Mouse (Mus musculus): ENCODE measurements around the gene Cdkal1. TPM values are rescaled to one million over a fixed set of nuclear protein-coding genes. Genes with fewer than 3 reads are reported as not detected.
A peak's percentile ranks its signal among the peaks of the same experiment; 100 is the strongest.

The Cdkal1 gene
- polyA plus RNA-seq, 1 experiment, result 4.4 TPM

- Histone ChIP-seq H3K36me3 (ENCODE audit: control insufficient read depth, insufficient read depth, low read length) (no peaks in the 10 kb centered on the region), H3K27me3 (replicated peaks; ENCODE audit: control insufficient read depth, insufficient read depth, low read length) (no peaks in the 10 kb centered on the region), H3K27ac (ENCODE audit: insufficient read depth, low read depth, low read length) (no peak overlapping the region), H3K4me3 (ENCODE audit: insufficient read depth, low read depth, low read length) (no peak overlapping the region), H3K4me1 (ENCODE audit: control insufficient read depth, insufficient read depth, low read length) (no peaks in the 10 kb centered on the region)
- 76% methylated on average over 9 of the region's 9 CpGs for WGBS
- TF ChIP-seq POLR2A (IDR thresholded peaks at IDR 0.05; ENCODE audit: low read depth, low read length) (no peak), CTCF (conservative IDR thresholded peaks at IDR 0.05; ENCODE audit: insufficient read depth, insufficient read length, low read depth, low read length) (no peak)
- DNase-seq, result no peak
Observed at GRCm38 (mm10) chr13:29555160-29555785, 300.2 kb downstream of the Cdkal1 start.

- TF ChIP-seq CTCF (conservative IDR thresholded peaks at IDR 0.05; ENCODE audit: insufficient read depth, insufficient read length, low read depth, low read length) (no peak), POLR2A (IDR thresholded peaks at IDR 0.05; ENCODE audit: low read depth, low read length) (no peak)
- no peaks in the 10 kb centered on the region for H3K36me3 ChIP-seq (ENCODE audit: control insufficient read depth, insufficient read depth, low read length)
- H3K27ac ChIP-seq (ENCODE audit: insufficient read depth, low read depth, low read length), result no peak overlapping the region
- H3K4me1 ChIP-seq (ENCODE audit: control insufficient read depth, insufficient read depth, low read length), result 0 out of 2 replicates have a peak, but pooled peaks cover 6% of the 10 kb centered on the region
- DNase-seq, result no peak
- H3K4me3 ChIP-seq (ENCODE audit: insufficient read depth, low read depth, low read length), result no peak overlapping the region
- no peaks in the 10 kb centered on the region for H3K27me3 ChIP-seq (replicated peaks; ENCODE audit: control insufficient read depth, insufficient read depth, low read length)
Observed at GRCm38 (mm10) chr13:29553792-29554191, 301.7 kb downstream of the Cdkal1 start.

DNA sequence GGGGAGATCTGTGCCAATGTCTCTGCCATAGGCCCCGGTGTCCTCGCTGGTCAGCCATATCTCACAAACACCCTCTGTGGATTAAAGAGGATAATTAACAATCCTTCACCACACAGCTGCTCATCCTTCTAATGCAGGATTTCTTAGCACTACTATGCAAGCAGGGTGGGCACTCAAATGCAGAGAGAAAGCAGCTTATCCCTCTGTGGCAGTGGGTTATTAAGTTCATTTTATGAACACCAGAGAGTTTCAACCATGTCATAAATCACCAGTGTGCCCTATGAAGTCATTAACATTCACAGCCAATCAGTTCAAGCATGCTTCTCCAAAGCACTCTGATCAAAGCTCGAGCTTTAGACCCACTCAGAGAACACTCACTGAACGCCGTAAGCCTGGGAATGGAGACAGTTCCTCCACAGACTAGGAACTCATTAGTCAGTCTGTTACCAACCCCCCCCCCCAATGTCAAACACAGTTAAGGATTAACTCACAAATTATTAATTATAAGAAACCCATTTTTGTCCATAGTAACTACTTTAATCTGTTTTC lies 303.1 kb downstream of the Cdkal1 start:
- DNase-seq, result no peak

GRCm38 (mm10) chr13:29550886-29551285 lies 304.6 kb downstream of the Cdkal1 start:
- Histone ChIP-seq H3K4me3 (ENCODE audit: insufficient read depth, low read depth, low read length) (no peak overlapping the region), H3K27me3 (replicated peaks; ENCODE audit: control insufficient read depth, insufficient read depth, low read length) (no peaks in the 10 kb centered on the region), H3K27ac (ENCODE audit: insufficient read depth, low read depth, low read length) (no peak overlapping the region), H3K36me3 (ENCODE audit: control insufficient read depth, insufficient read depth, low read length) (no peaks in the 10 kb centered on the region), H3K4me1 (ENCODE audit: control insufficient read depth, insufficient read depth, low read length) (0 out of 2 replicates have a peak, but pooled peaks cover 6% of the 10 kb centered on the region)
- 52% methylated on average over 1 of the region's 1 CpGs for WGBS
- no peak for TF ChIP-seq POLR2A (IDR thresholded peaks at IDR 0.05; ENCODE audit: low read depth, low read length)
- no peak for TF ChIP-seq CTCF (conservative IDR thresholded peaks at IDR 0.05; ENCODE audit: insufficient read depth, insufficient read length, low read depth, low read length)
- DNase-seq, result no peak

More for the DNA sequence above, 303.1 kb downstream of the Cdkal1 start:
- no peaks in the 10 kb centered on the region for H3K36me3 ChIP-seq (ENCODE audit: control insufficient read depth, insufficient read depth, low read length)
- 68% methylated on average over 5 of the region's 5 CpGs for WGBS
- TF ChIP-seq CTCF (conservative IDR thresholded peaks at IDR 0.05; ENCODE audit: insufficient read depth, insufficient read length, low read depth, low read length) (no peak), POLR2A (IDR thresholded peaks at IDR 0.05; ENCODE audit: low read depth, low read length) (no peak)
- H3K27ac ChIP-seq (ENCODE audit: insufficient read depth, low read depth, low read length), result no peak overlapping the region
- no peak overlapping the region for H3K4me3 ChIP-seq (ENCODE audit: insufficient read depth, low read depth, low read length)
- H3K27me3 ChIP-seq (replicated peaks; ENCODE audit: control insufficient read depth, insufficient read depth, low read length), result no peaks in the 10 kb centered on the region
- 0 out of 2 replicates have a peak, but pooled peaks cover 6% of the 10 kb centered on the region for H3K4me1 ChIP-seq (ENCODE audit: control insufficient read depth, insufficient read depth, low read length)

DNA sequence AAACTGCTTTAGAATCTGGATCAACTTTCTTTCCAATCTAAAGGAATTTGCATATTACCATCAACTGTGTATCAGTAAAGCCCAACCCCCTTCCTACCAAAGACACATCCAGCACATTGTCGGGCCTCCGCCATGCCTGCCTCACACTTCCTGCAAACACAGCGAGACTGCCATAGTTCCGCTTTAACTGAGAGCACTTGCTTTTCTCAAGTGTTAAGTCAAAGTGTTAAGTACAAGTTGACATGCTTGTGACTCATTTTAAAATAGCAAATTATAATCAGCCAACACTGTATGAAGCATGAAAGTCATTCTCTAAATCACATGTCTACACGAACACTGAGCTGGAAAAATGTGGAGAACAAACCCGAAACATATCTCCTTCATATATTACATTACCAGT lies 305.3 kb downstream of the Cdkal1 start:
- H3K27me3 ChIP-seq (replicated peaks; ENCODE audit: control insufficient read depth, insufficient read depth, low read length), result no peaks in the 10 kb centered on the region
- H3K4me1 ChIP-seq (ENCODE audit: control insufficient read depth, insufficient read depth, low read length), result 0 out of 2 replicates have a peak, but pooled peaks cover 6% of the 10 kb centered on the region
- no peak for DNase-seq
- H3K27ac ChIP-seq (ENCODE audit: insufficient read depth, low read depth, low read length), result no peak overlapping the region
- no peaks in the 10 kb centered on the region for H3K36me3 ChIP-seq (ENCODE audit: control insufficient read depth, insufficient read depth, low read length)
- WGBS, result 93% methylated on average over 6 of the region's 6 CpGs
- H3K4me3 ChIP-seq (ENCODE audit: insufficient read depth, low read depth, low read length), result no peak overlapping the region
- TF ChIP-seq POLR2A (IDR thresholded peaks at IDR 0.05; ENCODE audit: low read depth, low read length), result no peak
- no peak for TF ChIP-seq CTCF (conservative IDR thresholded peaks at IDR 0.05; ENCODE audit: insufficient read depth, insufficient read length, low read depth, low read length)

GRCm38 (mm10) chr13:29549761-29550160 lies 305.7 kb downstream of the Cdkal1 start:
- 36% methylated on average over 2 of the region's 2 CpGs for WGBS
- Histone ChIP-seq H3K27me3 (replicated peaks; ENCODE audit: control insufficient read depth, insufficient read depth, low read length) (no peaks in the 10 kb centered on the region), H3K4me3 (ENCODE audit: insufficient read depth, low read depth, low read length) (no peak overlapping the region), H3K27ac (ENCODE audit: insufficient read depth, low read depth, low read length) (no peak overlapping the region), H3K4me1 (ENCODE audit: control insufficient read depth, insufficient read depth, low read length) (0 out of 2 replicates have a peak, but pooled peaks cover 6% of the 10 kb centered on the region), H3K36me3 (ENCODE audit: control insufficient read depth, insufficient read depth, low read length) (no peaks in the 10 kb centered on the region)
- no peak for TF ChIP-seq CTCF (conservative IDR thresholded peaks at IDR 0.05; ENCODE audit: insufficient read depth, insufficient read length, low read depth, low read length)
- no peak for TF ChIP-seq POLR2A (IDR thresholded peaks at IDR 0.05; ENCODE audit: low read depth, low read length)
- DNase-seq, result peak; percentile 69

- no peak for DNase-seq
- no peaks in the 10 kb centered on the region for H3K27me3 ChIP-seq (replicated peaks; ENCODE audit: control insufficient read depth, insufficient read depth, low read length)
- WGBS, result 60% methylated on average over 1 of the region's 1 CpGs
- no peaks in the 10 kb centered on the region for H3K36me3 ChIP-seq (ENCODE audit: control insufficient read depth, insufficient read depth, low read length)
- TF ChIP-seq POLR2A (IDR thresholded peaks at IDR 0.05; ENCODE audit: low read depth, low read length), result no peak
- no peak overlapping the region for H3K27ac ChIP-seq (ENCODE audit: insufficient read depth, low read depth, low read length)
- no peaks in the 10 kb centered on the region for H3K4me1 ChIP-seq (ENCODE audit: control insufficient read depth, insufficient read depth, low read length)
- no peak overlapping the region for H3K4me3 ChIP-seq (ENCODE audit: insufficient read depth, low read depth, low read length)
Observed at GRCm38 (mm10) chr13:29537906-29538305, 317.6 kb downstream of the Cdkal1 start.
